Mouse (Mus musculus): ENCODE measurements around the gene Amer2.
A peak's percentile ranks its signal among the peaks of the same experiment; 100 is the strongest.

Amer2 gene

GRCm38 (mm10) chr14:60388332-60388731 is 15.3 kb downstream of the Amer2 start:
- DNase-seq: no peak

- DNase-seq: no peak
Measured at GRCm38 (mm10) chr14:60392202-60392601, 19.1 kb downstream of the Amer2 start.

DNA sequence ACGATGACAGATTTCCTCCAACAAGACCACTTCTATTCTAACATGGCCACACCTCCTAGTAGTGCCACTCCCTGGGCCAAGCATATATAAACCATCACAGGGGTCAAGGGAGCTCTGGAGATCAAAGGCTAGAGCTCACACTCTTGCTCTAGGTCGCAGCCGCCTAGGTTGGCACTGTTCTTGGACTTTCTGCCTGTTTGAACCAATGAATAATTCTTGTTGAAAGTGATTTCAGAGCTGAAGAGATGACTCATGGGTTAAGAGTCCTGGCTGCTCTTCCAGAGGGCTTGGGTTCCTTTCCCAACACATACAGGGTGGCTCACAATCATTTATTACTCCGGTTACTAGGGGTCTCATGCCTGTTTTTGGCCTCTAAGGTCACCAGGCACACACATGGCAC is 24.3 kb downstream of the Amer2 start:
- no peak for DNase-seq

DNA sequence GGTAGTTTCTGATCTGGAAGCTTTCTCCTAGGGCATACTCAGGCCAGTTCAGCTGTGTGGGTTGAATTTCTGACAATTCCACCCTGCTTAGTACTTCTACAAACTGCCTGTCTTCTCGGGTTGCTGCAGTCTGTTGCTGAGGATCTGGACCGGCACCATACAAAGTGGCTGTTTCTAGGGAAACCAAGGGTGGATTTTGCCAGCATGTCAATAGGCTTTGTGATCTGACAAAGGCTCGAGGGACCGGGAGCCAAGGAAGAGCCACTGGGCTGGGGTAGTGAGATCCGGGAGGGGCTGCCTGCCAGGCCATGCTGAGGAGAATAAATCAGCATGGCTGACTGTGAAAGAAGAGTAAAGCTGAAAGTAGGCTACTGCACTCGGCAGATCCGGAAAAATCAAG is 25.8 kb downstream of the Amer2 start:
- DNase-seq: no peak

GRCm38 (mm10) chr14:60403228-60403627 is 30.2 kb downstream of the Amer2 start:
- peak; percentile 16 for DNase-seq

DNA sequence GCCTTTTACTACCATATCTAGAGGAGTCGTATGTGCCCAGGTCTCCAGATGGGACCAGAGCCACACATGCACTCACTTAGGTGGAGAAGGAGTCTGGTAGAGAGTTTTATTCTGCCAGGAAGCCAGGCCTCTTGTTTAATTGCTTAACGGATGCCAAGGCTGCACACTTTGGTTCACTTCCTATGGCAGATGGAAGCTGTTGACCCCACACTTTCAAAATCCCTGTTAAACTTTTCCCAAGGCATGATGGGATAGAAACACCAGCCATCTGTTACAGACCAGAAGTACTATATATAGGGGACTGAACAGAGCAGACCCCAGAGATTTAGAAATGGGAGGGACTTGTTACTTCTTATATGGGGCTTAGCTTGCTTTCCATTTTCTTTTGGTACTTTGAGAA is 32.8 kb downstream of the Amer2 start:
- DNase-seq: no peak

DNA sequence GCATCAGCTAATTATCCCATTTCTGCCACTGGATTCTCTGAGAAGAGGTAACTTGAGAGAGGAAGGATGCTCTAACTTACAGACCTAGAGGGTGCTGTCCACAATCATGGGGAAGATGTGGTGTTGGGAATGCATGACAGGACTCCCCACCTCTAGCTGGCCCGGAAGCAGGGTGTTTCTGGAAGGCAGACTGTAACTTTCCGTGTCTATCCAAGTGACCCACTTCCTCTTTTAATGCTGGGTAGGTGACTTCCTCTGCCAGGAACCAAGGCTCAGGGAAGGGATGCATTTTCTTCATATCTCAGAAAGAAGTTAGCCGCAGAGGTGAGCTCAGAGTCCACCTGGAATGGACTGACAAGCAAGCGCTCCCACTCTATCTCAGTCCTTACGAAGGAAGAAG is 33.5 kb downstream of the Amer2 start:
- DNase-seq: no peak

- no peak for DNase-seq
Measured at GRCm38 (mm10) chr14:60407319-60407718, 34.3 kb downstream of the Amer2 start.

DNA sequence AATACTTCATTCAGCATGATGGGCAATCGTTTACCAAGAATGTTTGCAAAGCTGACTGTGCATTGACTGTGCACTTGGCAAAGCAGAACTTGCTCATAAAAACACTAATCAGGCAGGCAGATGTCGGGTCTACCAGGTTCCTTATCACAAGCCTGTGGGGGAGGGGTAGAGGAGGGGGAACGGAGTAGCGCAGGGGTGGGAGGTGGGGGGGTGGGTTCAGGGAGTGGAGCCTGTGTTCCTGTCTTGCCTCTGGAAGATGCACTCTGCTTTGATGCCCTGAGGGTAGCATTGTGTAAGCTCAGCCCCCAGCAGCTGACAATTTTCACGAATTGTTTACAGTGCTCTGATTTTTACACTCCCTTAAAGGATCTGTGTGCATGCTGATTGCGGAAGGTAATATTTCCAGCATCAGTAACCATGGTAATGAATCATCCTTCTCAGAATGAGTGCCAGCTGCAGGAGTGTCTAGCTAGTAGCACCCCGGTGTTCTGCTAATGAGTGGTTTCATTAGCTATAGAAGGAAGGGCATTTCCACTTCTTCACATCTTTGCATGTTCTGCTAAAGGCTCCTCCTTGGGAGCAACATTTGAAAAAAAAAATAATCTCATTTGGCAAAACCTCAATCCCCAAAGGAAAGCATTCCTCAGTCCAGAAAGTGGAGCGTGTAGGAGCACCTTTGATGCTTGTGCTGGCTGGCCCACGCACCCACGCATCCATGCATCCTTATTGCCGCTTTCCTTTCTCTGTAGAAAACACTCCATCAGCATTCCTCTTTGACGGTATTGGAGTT is 36.8 kb downstream of the Amer2 start:
- no peak for DNase-seq

DNA sequence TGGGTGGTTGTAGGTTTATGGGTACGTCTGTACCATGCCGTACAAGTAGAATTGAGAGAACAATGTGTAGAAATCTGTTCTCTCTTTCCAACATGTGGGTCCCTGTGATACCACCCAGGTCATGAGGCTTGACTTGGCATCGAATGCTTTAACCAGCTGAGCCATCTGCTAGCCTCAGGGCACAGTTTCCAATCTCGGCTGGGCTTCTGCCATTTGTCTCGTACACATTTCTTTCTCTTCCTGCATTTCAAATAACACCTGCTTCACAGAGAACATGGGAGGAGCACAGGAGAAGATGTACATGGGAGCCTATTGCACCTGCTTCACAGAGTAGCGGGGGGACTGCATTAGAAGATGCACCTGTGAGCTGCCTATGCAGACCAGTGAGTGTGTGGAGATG is 38.2 kb downstream of the Amer2 start:
- DNase-seq: peak; percentile 28

- DNase-seq: peak; percentile 72
Measured at GRCm38 (mm10) chr14:60414691-60415090, 41.6 kb downstream of the Amer2 start.

DNA sequence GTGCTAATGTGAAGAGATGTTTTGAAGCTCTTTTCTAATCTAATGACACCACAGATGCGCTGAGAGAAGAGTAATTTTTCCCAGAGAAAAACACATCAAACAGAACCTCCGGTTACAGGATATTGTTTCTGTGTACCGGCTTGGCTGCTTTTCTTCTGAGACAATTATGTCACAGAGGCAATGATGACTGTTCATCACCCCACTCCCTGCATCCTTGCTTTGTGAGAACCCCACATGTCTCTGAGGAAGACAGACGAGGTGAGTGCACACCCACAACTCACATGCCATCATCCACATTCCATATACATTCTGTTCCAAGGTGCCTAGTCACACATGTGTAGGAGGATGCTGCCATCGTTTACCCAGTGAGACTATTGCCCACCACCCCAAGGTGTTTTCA is 44.9 kb downstream of the Amer2 start:
- peak; percentile 42 for DNase-seq

DNA sequence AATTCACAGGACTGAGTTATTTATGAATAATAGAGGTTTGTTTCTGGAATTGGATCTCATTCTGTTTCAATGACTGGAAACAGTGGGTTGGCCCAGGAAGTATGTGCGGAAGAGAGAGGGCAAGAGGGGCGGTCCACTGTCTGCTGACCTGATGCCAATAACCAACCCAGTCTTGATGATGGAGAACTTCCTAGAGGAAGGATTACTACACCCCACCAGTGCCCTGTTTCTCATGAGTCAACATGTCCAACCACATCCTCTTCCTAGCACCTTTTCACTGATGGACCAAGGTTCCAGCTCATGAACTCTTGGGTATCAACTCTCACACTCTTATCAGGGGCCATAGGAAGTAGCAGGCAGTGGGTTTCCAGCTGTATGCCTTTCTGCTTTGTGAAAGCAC is 49.9 kb downstream of the Amer2 start:
- no peak for DNase-seq

- no peak for DNase-seq
Measured at GRCm38 (mm10) chr14:60424174-60424573, 51.1 kb downstream of the Amer2 start.

- no peak for DNase-seq
Measured at GRCm38 (mm10) chr14:60425553-60425952, 52.5 kb downstream of the Amer2 start.

DNA sequence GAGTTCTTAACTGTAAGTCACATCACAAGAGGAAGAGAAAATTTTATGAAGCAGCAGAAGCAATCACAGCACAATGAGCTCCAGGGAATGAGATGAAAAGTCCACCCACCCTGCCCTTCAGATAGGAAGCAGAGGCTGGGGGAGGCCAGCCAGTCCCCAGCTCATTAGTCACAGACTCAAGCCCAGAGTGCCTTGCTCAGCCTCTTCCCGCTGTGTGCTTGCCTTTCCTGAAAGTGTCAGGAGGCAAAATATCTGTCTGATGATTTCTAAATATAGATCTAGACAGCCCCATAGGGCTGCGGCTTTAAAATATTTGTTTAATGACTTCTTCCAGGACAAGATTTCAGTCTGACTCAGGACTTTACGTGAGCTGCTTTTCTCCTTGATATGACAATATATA is 54.8 kb downstream of the Amer2 start:
- DNase-seq: no peak

- DNase-seq: no peak
Measured at GRCm38 (mm10) chr14:60429513-60429912, 56.5 kb downstream of the Amer2 start.

DNA sequence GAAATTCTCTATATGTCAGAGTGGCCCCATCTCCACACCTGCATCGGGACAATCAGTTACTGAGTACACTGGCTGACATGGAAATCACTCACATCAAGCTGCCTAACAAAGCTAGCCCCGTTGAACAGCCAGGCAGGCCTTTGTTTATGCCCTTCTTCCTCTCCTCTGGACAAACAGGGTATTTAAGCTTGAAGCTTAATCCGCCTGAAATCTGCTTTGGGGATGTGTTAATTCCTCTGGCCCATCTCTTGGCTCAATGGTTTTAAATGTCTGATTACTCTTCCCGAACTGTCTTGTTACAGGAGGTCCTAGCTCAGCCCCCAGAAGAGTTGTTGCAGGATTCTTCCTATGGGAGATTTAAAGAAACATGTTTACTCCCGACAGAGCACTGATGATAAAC is 58.5 kb downstream of the Amer2 start:
- DNase-seq: no peak

- DNase-seq: peak; percentile 16
Measured at GRCm38 (mm10) chr14:60432136-60432535, 59.1 kb downstream of the Amer2 start.

- DNase-seq: peak; percentile 17
Measured at GRCm38 (mm10) chr14:60435515-60435914, 62.5 kb downstream of the Amer2 start.

- DNase-seq: peak; percentile 31
Measured at GRCm38 (mm10) chr14:60436364-60436763, 63.3 kb downstream of the Amer2 start.

Data from heart, adult 11 months (tissue).